Mouse (Mus musculus): ENCODE data around the gene Tnfrsf12a. TPM values are rescaled to one million over a fixed set of nuclear protein-coding genes. Genes with fewer than 3 reads are reported as not detected.

The Tnfrsf12a gene
- polyA plus RNA-seq, 1 experiment from 2014 or later, result 3.2 TPM

GRCm38 (mm10) chr17:23651363-23651762 lies 25.9 kb downstream of the Tnfrsf12a start:
- H3K4me3 ChIP-seq (ENCODE audit: inconsistent target), result no peak overlapping the region
- 66% methylated on average over 6 of the region's 6 CpGs for WGBS (ENCODE audit: missing documents)
- H3K27ac ChIP-seq, result no peak overlapping the region
- H3K36me3 ChIP-seq (ENCODE audit: inconsistent target), result no peaks in the 10 kb centered on the region
- no peaks in the 10 kb centered on the region for H3K79me2 ChIP-seq (ENCODE audit: inconsistent target)

DNA sequence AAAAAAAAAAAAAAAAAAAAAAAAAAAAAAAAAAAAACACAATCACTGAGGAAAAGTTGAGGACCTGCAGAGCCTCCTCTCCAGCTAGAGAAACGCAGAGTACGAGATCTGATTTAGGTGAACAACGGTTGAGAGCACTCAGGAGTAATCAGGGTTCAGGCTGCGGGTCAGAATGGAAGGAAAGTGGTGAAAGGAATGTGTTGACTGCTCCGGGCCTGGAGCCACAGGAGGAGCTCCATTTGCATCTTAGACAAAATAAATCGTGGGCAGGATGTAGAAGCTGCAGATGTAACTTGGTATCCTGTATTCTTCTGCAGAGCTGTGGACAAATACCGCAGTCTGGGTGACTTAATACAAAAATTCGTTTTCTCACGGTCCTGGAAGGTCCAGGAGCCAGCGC lies 31.4 kb downstream of the Tnfrsf12a start:
- no peak overlapping the region for H3K4me3 ChIP-seq (ENCODE audit: inconsistent target)
- no peaks in the 10 kb centered on the region for H3K36me3 ChIP-seq (ENCODE audit: inconsistent target)
- WGBS (ENCODE audit: missing documents), result 84% methylated on average over 10 of the region's 10 CpGs
- no peak overlapping the region for H3K27ac ChIP-seq
- no peaks in the 10 kb centered on the region for H3K79me2 ChIP-seq (ENCODE audit: inconsistent target)

- H3K79me2 ChIP-seq (ENCODE audit: inconsistent target), result no peaks in the 10 kb centered on the region
- WGBS (ENCODE audit: missing documents), result 4% methylated on average over 58 of the region's 58 CpGs
- no peak within 1 kb of the TSS for H3K27ac ChIP-seq
- H3K4me3 ChIP-seq (ENCODE audit: inconsistent target), result peak within 1 kb of the TSS; percentile 27; the same call in 1 of the 2 replicates
- no peaks in the 10 kb centered on the region for H3K36me3 ChIP-seq (ENCODE audit: inconsistent target)
Measured at GRCm38 (mm10) chr17:23644613-23645495, 32.4 kb downstream of the Tnfrsf12a start, which contains the start of gene Mmp25. Gene Mmp25, minus strand, starts transcription at chr17:23645277.

- no peak overlapping the region for H3K4me3 ChIP-seq (ENCODE audit: inconsistent target)
- 80% methylated on average over 8 of the region's 8 CpGs for WGBS (ENCODE audit: missing documents)
- H3K36me3 ChIP-seq (ENCODE audit: inconsistent target), result no peaks in the 10 kb centered on the region
- H3K79me2 ChIP-seq (ENCODE audit: inconsistent target), result no peaks in the 10 kb centered on the region
- H3K27ac ChIP-seq, result no peak overlapping the region
Measured at GRCm38 (mm10) chr17:23631241-23631640, 46.0 kb downstream of the Tnfrsf12a start.

DNA sequence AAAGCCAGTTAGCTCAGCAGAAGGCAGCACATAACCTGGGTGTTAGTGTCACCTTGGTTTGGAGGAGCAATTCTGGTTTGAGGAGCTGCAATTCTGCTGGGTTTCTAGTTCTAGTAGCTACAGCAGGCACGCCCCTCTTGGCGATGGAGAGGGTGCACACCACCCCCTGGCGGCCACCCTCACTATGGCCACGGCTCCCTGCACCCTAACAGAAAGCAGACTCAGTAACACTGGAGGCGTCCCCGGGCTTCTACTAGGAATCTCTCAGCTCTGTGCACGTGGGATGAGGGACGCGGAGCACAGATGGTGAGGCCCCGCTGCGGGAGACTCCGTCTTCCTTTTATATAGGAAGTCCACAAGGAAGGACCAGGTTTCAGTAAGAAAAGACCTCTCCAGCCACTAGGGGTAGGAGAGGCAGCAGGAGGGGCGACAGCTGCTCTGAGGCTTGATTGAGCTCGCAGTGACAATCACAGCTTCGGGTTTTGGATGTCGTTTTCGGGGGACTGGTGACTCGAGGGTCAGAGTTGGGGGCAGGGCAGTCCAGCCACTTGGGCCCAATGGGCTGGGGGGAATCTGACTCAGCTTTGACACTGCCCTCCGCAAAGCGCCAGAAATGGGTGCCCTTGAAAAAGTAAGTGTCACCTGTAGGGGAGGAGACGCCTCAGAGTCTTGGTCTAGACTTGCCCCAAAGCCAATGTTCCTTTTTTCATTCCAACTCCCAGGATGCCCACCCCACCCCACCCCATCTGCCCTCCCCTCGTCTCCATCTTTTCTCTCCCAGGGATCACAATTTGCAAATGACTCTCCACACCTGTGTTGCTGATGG lies 46.9 kb downstream of the Tnfrsf12a start:
- no peaks in the 10 kb centered on the region for H3K79me2 ChIP-seq (ENCODE audit: inconsistent target)
- no peak overlapping the region for H3K4me3 ChIP-seq (ENCODE audit: inconsistent target)
- no peak overlapping the region for H3K27ac ChIP-seq
- WGBS (ENCODE audit: missing documents), result 18% methylated on average over 22 of the region's 22 CpGs
- no peaks in the 10 kb centered on the region for H3K36me3 ChIP-seq (ENCODE audit: inconsistent target)

DNA sequence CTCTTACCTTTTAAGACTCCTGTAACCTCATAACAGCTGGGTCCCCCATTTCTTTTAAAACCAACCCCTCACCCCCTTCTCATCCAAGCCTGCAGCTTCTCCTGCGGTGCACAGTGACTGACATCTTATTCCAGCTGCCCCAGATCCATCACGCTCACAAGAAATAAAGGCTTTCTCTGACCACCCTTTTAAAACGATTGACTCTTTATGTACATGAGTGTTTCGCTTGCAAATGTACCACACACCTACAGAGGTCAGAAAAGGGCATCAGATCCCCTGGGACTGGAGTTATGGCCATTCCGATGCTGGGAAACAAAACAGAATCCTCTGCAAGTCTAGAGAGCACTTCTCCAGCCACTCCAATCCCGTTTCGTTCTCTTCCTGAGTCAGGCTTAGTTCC lies 49.5 kb downstream of the Tnfrsf12a start:
- H3K27ac ChIP-seq, result no peak overlapping the region
- 89% methylated on average over 7 of the region's 7 CpGs for WGBS (ENCODE audit: missing documents)
- no peaks in the 10 kb centered on the region for H3K36me3 ChIP-seq (ENCODE audit: inconsistent target)

More for the DNA sequence above, 49.5 kb downstream of the Tnfrsf12a start:
- Histone ChIP-seq H3K79me2 (ENCODE audit: inconsistent target) (no peaks in the 10 kb centered on the region), H3K4me3 (ENCODE audit: inconsistent target) (no peak overlapping the region)

Other genes with a start within 250 kb of the Tnfrsf12a start
- gene Vmn2r117, start 197.8 kb downstream of the Tnfrsf12a start, polyA plus RNA-seq (2018), result not detected in 3 replicates
- 1.9 to 4.8 TPM (median 3.4 TPM) in 3 replicates for gene Zfp213, start 113.2 kb downstream of the Tnfrsf12a start, polyA plus RNA-seq (2018)
- gene Zfp13, start 78.0 kb downstream of the Tnfrsf12a start, polyA plus RNA-seq (2018), result 0.16 to 0.60 TPM (median 0.52 TPM) in 3 replicates
- not detected in 3 replicates for gene Zscan10, start 76.6 kb downstream of the Tnfrsf12a start, polyA plus RNA-seq (2018)
- 0.14 to 0.56 TPM (median 0.25 TPM) in 3 replicates for gene Mmp25, start 32.2 kb downstream of the Tnfrsf12a start, polyA plus RNA-seq (2018)
- not detected in 3 replicates for gene Bicdl2, start 17.0 kb downstream of the Tnfrsf12a start, polyA plus RNA-seq (2018)
- gene Hcfc1r1, start 3.9 kb downstream of the Tnfrsf12a start, polyA plus RNA-seq (2018), result 90.7 to 174 TPM (median 112 TPM) in 3 replicates
- gene Thoc6, start 3.6 kb downstream of the Tnfrsf12a start, polyA plus RNA-seq (2018), result 11.0 to 17.8 TPM (median 16.3 TPM) in 3 replicates
- gene Cldn6, start 1.8 kb upstream of the Tnfrsf12a start, polyA plus RNA-seq (2018), result not detected in 3 replicates
- gene Cldn9, start 6.6 kb upstream of the Tnfrsf12a start, polyA plus RNA-seq (2018), result not detected in 3 replicates
- gene 1520401A03Rik, start 45.3 kb upstream of the Tnfrsf12a start, polyA plus RNA-seq (2018), result not detected in 3 replicates
- gene Pkmyt1, start 48.9 kb upstream of the Tnfrsf12a start, polyA plus RNA-seq (2018), result 2.0 to 9.0 TPM (median 2.7 TPM) in 3 replicates
- 6.4 to 12.8 TPM (median 6.5 TPM) in 3 replicates for gene Paqr4, start 63.4 kb upstream of the Tnfrsf12a start, polyA plus RNA-seq (2018)
- not detected in 3 replicates for gene Kremen2, start 68.4 kb upstream of the Tnfrsf12a start, polyA plus RNA-seq (2018)
- 15.5 to 20.8 TPM (median 19.7 TPM) in 3 replicates for gene Flywch1, start 94.1 kb upstream of the Tnfrsf12a start, polyA plus RNA-seq (2018)
- 0.43 to 1.8 TPM in 2 of 3 replicates, not detected in the other for gene Flywch2, start 108.6 kb upstream of the Tnfrsf12a start, polyA plus RNA-seq (2018)
- gene Srrm2, start 113.1 kb upstream of the Tnfrsf12a start, polyA plus RNA-seq (2018), result 101 to 166 TPM (median 130 TPM) in 3 replicates
- 177 to 422 TPM (median 330 TPM) in 3 replicates for gene Elob, start 151.7 kb upstream of the Tnfrsf12a start, polyA plus RNA-seq (2018)
- not detected in 3 replicates for gene Prss33, start 158.6 kb upstream of the Tnfrsf12a start, polyA plus RNA-seq (2018)
- not detected in 3 replicates for gene Prss32, start 166.4 kb upstream of the Tnfrsf12a start, polyA plus RNA-seq (2018)
- gene Prss41, start 166.7 kb upstream of the Tnfrsf12a start, polyA plus RNA-seq (2018), result not detected in 3 replicates
- not detected in 3 replicates for gene Prss21, start 190.6 kb upstream of the Tnfrsf12a start, polyA plus RNA-seq (2018)
- not detected in 3 replicates for gene Dcpp1, start 203.4 kb upstream of the Tnfrsf12a start, polyA plus RNA-seq (2018)
- gene Dcpp2, start 203.4 kb upstream of the Tnfrsf12a start, polyA plus RNA-seq (2018), result not detected in 3 replicates
- not detected in 3 replicates for gene Dcpp3, start 240.0 kb upstream of the Tnfrsf12a start, polyA plus RNA-seq (2018)